Mouse (Mus musculus) layer of hippocampus, adult 2 months (tissue): ENCODE measurements around the gene D630045J12Rik. TPM values are rescaled to one million over a fixed set of nuclear protein-coding genes. Genes with fewer than 3 reads are reported as not detected.
A peak's percentile ranks its signal among the peaks of the same experiment; 100 is the strongest.

Experiments
- DNase-seq, 2 experiments: peaks; one replicate each; pipeline ENCODE4 v3.0.0; 2022; ENCODE audit warnings: low spot score in 2 of 2
- H3K27ac ChIP-seq: fragments of 200-600 bp; 2 replicates; pipeline ENCODE4 v1.8.1; 2022
- H3K4me3 ChIP-seq: fragments of 200-600 bp; 2 replicates; pipeline ENCODE4 v1.8.1; 2022; ENCODE audit warnings: mild to moderate bottlenecking
- CTCF ChIP-seq: fragments of 200-600 bp; conservative IDR thresholded peaks from 2 replicates; pipeline ENCODE4 v1.8.1; 2022; ENCODE audit warnings: antibody characterized with exemption, mild to moderate bottlenecking, moderate library complexity
- total RNA-seq, 2 experiments: library from RNA; stranded (reverse); gene quantifications; 2 replicates each; pipeline ENCODE4 v1.2.3; 2021

D630045J12Rik gene
- total RNA-seq, 2 experiments from 2014 or later, result 37.1 to 37.4 TPM

DNA sequence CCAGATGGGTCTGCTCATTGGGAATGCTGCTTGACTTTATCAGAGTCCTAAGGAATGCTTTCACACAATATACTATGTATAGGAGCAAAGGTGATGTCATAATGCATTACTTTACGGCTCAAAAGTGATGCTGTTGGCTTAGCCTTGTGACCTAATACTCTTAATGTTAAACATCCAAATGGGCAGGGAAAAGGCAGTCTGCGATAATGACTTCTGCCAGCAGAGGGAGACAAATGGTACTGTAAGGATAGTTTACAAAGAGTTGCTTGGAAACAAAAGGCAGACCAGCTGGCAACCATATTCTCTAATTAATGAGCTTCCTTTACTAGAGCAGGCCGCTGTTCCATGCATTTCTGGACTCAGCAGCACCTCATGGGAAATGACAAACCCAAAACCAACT lies 93.7 kb downstream of the D630045J12Rik start:
- Histone ChIP-seq H3K27ac (peak overlapping the region; percentile 46; the same call in 1 of the 2 replicates), H3K4me3 (no peak overlapping the region)
- DNase-seq, result peak; percentile 86 to 93
- TF ChIP-seq CTCF, result peak; percentile 97

DNA sequence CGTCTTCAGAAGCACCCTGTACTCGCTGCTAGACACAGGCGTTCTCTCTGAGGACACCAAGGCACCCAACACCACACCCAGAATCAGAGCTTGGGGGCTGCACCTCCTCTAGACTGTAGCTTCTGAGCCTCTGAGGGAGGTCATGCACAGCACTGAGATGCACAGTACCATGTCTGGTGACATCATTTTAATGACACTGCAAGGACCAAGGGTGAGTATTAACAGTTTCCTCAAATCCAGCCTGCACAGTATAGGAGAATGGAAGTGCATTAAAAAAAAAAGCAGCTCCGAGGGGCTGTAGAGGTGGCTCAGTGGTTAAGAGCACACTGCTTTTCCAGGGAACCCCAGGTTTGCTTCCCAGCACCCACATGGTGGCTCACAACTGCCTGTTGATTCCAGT lies 94.2 kb downstream of the D630045J12Rik start:
- H3K4me3 ChIP-seq, result no peak overlapping the region
- no peak for TF ChIP-seq CTCF
- no peak overlapping the region for H3K27ac ChIP-seq
- DNase-seq, result no peak

- no peak for TF ChIP-seq CTCF
- H3K4me3 ChIP-seq, result no peak overlapping the region
- no peak overlapping the region for H3K27ac ChIP-seq
- no peak for DNase-seq
Observed at GRCm38 (mm10) chr6:38157925-38158324, 95.9 kb downstream of the D630045J12Rik start.

DNA sequence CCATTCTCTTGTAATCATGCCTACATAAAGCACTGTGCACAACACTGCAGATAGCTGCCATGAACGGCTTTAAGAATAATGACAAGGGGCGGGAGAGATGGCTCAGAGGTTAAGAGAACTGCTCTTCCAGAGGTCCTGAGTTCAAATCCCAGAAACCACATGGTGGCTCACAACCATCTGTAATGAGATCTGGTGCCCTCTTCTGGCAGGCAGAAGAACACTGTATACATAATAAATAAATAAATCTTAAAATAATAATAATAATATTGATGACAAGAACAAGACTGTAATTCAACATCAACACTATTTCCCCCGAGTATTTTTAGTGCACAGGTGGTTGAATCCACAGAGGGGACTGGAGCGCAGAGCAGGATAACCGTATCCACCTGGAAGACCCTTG lies 97.6 kb downstream of the D630045J12Rik start:
- no peak for DNase-seq
- Histone ChIP-seq H3K27ac (no peak overlapping the region), H3K4me3 (no peak overlapping the region)
- TF ChIP-seq CTCF, result peak; percentile 66

GRCm38 (mm10) chr6:38152305-38152704 lies 101.5 kb downstream of the D630045J12Rik start:
- H3K27ac ChIP-seq, result no peak overlapping the region
- TF ChIP-seq CTCF, result no peak
- no peak overlapping the region for H3K4me3 ChIP-seq
- no peak for DNase-seq

DNA sequence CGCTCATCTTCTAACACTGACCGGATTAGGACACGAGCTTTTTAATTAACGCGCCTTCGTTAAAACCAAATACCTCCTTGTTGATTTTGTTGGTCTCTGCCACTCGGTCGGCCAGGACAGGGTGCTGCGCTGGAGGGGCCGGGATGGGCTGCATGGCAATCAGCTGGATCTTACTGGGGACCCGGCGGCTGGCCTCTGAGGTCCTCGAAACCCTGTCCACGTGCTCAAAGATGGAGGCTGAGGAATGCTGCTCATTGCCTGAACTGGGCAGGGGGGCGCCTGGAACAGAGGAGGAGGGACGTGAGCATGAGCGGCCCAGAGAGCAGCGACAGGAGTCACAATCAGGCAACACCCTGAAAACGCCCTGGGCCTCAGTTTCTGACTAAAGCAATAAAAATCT lies 104.3 kb downstream of the D630045J12Rik start:
- H3K27ac ChIP-seq, result no peak overlapping the region
- no peak for DNase-seq
- no peak for TF ChIP-seq CTCF
- no peak overlapping the region for H3K4me3 ChIP-seq

DNA sequence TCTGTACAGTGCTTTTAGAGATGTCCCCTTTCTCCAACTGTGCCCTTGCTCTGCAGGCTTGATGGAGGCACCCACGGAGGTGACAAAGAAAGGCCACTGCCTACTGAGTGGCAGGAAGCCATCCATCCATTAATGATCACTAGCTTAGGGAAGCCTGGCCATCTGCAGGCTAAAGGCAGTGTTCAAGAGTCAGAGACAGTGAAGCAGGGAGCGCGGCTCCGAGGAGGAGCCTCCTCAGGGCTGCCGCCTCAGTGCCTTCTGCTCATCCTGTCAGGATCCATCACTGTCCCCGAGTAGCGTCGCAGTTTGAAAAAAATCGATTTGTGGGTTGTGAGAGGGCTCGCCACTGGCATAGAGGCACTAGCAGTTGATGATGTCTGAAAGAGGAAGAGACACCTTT lies 105.2 kb downstream of the D630045J12Rik start:
- no peak overlapping the region for H3K4me3 ChIP-seq
- no peak for TF ChIP-seq CTCF
- no peak for DNase-seq
- H3K27ac ChIP-seq, result no peak overlapping the region

- H3K27ac ChIP-seq, result no peak overlapping the region
- TF ChIP-seq CTCF, result no peak
- no peak overlapping the region for H3K4me3 ChIP-seq
- DNase-seq, result no peak
Observed at GRCm38 (mm10) chr6:38147301-38147700, 106.5 kb downstream of the D630045J12Rik start.

GRCm38 (mm10) chr6:38145463-38146065 lies 108.2 kb downstream of the D630045J12Rik start:
- H3K27ac ChIP-seq, result peak overlapping the region; percentile 74
- peak; percentile 42 to 59 for DNase-seq
- no peak for TF ChIP-seq CTCF
- no peak overlapping the region for H3K4me3 ChIP-seq

DNA sequence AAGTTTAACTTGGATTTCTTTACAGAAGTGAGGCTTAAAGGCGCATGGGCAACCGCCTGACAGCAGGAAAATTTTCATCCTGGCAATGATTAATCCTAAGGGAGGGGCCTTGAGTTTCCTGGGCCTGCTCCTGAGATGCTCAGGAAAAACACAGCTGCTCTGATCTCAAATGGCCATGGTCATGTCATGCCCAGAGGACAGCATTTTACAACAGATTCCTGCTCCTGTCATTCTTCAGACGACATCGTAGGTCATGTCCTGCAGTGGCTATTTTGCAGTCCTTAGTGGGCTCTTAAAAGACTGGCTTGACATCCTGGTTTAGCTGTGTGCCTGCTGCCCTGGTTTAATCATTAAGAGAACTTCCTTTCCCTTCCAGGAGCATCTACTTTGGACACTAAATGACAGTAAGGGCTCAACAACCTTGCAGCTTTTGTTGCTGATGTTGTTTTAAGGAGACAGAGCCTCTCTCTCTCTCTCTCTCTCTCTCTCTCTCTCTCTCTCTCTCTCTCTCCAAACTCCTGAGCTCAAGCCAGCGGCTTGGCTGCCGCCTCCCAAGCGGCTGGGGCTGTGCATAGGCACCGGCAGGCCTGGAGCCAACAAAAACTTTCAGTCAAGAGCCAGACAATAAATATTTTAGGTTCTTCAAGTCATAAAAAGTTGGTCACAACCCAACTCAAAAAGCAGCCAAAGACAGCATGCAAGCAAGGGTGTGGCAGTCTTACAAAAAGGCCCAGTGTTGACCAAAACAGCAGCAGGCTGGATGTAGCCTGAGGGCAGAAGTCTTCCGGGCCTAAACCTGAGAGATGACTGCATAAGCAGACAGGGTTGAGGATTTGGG lies 109.4 kb downstream of the D630045J12Rik start:
- no peak overlapping the region for H3K4me3 ChIP-seq
- no peak for TF ChIP-seq CTCF
- H3K27ac ChIP-seq, result peak overlapping the region; percentile 74; the same call in 1 of the 2 replicates
- no peak for DNase-seq

DNA sequence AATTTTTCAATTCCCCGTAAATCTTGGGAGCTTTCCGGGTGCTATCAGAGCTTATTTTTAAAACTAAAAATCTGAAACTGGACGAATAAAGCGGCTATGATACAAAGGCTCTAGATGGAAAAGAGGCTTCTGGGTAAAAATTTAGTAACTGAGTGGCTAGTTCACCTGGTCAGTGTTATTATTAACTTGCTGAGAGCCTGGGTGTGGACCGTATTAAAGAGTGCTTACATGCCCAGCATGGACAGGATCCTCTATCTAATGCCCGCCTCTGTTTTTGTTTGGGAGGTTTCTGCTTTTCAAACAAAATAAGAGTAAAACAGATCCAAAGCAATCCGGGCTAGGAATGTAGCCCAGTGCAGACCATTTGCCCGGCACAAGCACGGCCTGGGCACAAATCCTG lies 113.4 kb downstream of the D630045J12Rik start:
- no peak overlapping the region for H3K27ac ChIP-seq
- no peak overlapping the region for H3K4me3 ChIP-seq
- no peak for TF ChIP-seq CTCF
- DNase-seq, result no peak

DNA sequence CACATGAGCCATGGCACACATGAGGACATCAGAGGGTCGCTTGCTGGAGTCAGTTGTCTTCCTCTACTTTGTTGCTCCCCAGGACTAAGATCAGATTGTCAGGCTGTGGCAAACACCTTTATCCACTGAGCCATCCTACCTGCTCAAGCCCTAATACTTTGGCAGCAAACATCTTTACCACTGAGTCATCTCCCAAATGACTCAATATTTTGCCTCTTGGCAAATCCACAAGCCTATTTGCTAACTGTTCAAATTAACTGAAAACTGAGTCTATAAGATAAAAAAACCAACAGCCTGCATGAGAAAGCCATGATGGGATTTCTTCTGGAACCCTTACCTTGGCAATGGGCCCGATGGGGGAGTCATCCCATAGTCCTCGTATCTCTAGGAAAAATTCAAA lies 114.7 kb downstream of the D630045J12Rik start:
- Histone ChIP-seq H3K27ac (no peak overlapping the region), H3K4me3 (no peak overlapping the region)
- DNase-seq, result no peak
- no peak for TF ChIP-seq CTCF

GRCm38 (mm10) chr6:38134806-38135559 lies 118.8 kb downstream of the D630045J12Rik start:
- no peak for TF ChIP-seq CTCF
- H3K4me3 ChIP-seq, result no peak overlapping the region
- peak; percentile 72 to 76 for DNase-seq
- H3K27ac ChIP-seq, result peak overlapping the region; percentile 83
